Mouse (Mus musculus) neural tube, embryonic 13.5 days (tissue): ENCODE measurements at regions not wholly inside any gene's neighbourhood (a gene's known extent, or its start where the extent isn't known, plus 50 kb on each side); places are given as distances from the start of the nearest gene placed in this dataset.

Source experiments
- ATAC-seq: fragments of 200-750 bp; cut with Nextera tagmentation; 2 replicates; pipeline ENCODE4 v1.8.0; 2017; ENCODE audit warnings: low read depth, mild to moderate bottlenecking, moderate TSS enrichment, moderate library complexity
- H3K27ac ChIP-seq: fragments of 300-500 bp; sonication (generic); replicated peaks from 2 replicates; pipeline ENCODE4 v1.5.1; 2015; ENCODE audit warnings: moderate library complexity, mild to moderate bottlenecking, inconsistent platforms
- H3K27me3 ChIP-seq: fragments of 300-500 bp; sonication (generic); 2 replicates; pipeline ENCODE4 v1.6.1; 2015; ENCODE audit warnings: mild to moderate bottlenecking, inconsistent platforms
- H3K36me3 ChIP-seq: fragments of 300-500 bp; sonication (generic); 2 replicates; pipeline ENCODE4 v1.6.1; 2015; ENCODE audit warnings: mild to moderate bottlenecking, inconsistent platforms
- H3K4me1 ChIP-seq: fragments of 300-500 bp; sonication (generic); replicated peaks from 2 replicates; pipeline ENCODE4 v1.6.1; 2015; ENCODE audit warnings: inconsistent platforms
- H3K4me2 ChIP-seq: fragments of 300-500 bp; sonication (generic); 2 replicates; pipeline ENCODE4 v1.6.1; 2015; ENCODE audit warnings: inconsistent platforms, mild to moderate bottlenecking, moderate library complexity
- H3K4me3 ChIP-seq: fragments of 300-500 bp; sonication (generic); 2 replicates; pipeline ENCODE4 v1.5.1; 2015; ENCODE audit warnings: mild to moderate bottlenecking, inconsistent platforms
- H3K9ac ChIP-seq: fragments of 300-500 bp; sonication (generic); 2 replicates; pipeline ENCODE4 v1.6.1; 2015; ENCODE audit warnings: moderate library complexity, mild to moderate bottlenecking, inconsistent platforms
- H3K9me3 ChIP-seq: fragments of 300-500 bp; sonication (generic); 2 replicates; pipeline ENCODE4 v1.6.1; 2016; ENCODE audit warnings: inconsistent platforms
- WGBS: fragments of 180-500 bp; shearing (Covaris S2); methylation state at CpG from one replicate; pipeline ENCODE4 v1.1.7; 2015; 5-methylcytosine and 5-hydroxymethylcytosine counted together

DNA sequence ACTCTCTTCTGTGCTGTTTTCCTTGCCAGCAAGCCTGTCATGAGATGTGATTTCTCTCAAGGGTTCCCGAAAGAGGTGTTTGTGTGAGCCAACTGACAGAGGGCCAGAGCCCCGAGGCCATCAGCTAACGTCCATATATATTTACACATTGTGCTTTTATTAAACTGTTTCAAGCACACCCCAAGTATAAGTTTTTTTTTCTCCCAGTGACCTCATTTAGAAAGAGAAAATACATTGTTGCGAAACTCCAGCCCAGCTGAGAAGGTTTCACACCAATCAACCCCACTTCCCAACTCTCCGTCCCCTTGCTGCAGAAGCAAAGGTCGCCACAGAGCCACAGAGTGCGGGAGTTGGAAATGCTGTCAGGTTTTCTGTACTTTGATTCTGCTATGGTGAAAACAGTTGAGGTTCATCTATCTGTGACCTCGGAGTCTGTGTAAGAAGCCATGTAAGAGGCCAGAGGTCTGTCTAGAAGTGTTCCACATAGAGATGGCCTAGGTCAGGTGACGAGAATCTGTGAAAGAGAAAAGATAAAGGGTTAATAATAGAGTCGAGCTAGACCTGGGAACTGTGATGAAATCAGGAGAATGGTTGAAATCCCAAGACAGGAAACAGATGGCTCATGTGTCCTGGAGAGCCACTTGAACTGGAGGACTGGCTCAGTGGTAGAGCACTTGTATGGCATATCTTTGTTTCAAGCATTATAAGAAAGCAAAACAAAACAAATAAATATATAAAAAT is 270.6 kb upstream of the Xrcc4 start:
- Histone ChIP-seq H3K27ac (no peak overlapping the region), H3K4me1 (peaks cover 9% of the 10 kb centered on the region; the same call in 1 of the 2 replicates), H3K4me2 (no peak overlapping the region), H3K36me3 (no peaks in the 10 kb centered on the region), H3K9ac (no peak overlapping the region), H3K9me3 (no peaks in the 10 kb centered on the region), H3K27me3 (no peaks in the 10 kb centered on the region), H3K4me3 (no peak overlapping the region)
- no peak for ATAC-seq
- 75% methylated on average over 10 of the region's 10 CpGs for whole genome bisulfite sequencing

DNA sequence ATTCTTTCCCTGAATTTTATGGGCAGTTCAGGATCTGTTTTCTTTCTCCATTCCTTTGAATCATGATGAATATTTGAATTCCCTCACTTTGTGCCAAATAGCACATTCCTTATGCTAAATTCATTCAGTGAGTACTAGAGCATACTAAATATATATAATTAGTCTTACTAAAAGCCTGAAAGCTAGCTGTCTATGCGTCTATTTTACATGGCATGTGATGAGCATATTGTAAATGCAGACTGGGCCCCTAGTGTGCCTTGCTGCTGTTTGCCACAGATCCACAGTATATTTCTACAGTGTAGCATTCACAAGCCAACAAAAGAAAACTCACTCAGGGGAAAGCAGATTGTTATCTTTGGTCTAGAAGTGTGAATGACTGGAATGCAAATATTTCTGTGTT is 268.7 kb upstream of the Xrcc4 start:
- no peak overlapping the region for H3K27ac ChIP-seq
- 45% methylated on average over 1 of the region's 1 CpGs for WGBS
- no peaks in the 10 kb centered on the region for H3K36me3 ChIP-seq
- H3K9ac ChIP-seq, result no peak overlapping the region
- peaks cover 9% of the 10 kb centered on the region; the same call in 1 of the 2 replicates for H3K4me1 ChIP-seq
- H3K4me3 ChIP-seq, result no peak overlapping the region
- no peaks in the 10 kb centered on the region for H3K9me3 ChIP-seq
- H3K4me2 ChIP-seq, result no peak overlapping the region
- no peak for ATAC-seq
- H3K27me3 ChIP-seq, result no peaks in the 10 kb centered on the region

DNA sequence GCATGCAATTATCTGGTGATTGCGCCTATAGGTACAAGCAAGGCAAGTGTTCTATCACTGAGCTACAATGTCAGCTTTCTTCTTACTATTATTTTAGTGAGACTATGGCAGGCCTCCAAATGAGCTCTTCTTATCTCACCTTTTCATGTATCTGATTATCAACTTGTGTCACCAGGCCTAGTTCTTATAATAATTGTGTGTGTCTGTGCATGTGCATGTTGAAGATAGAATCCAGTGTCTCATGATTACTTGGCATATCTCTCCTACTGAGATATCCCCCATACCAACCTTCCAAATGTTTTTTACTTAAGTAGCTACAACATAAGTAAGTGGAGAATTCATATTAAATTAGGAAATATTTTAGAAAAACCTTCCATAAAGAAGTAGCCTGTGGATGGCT is 266.2 kb upstream of the Xrcc4 start:
- H3K4me1 ChIP-seq, result peaks cover 9% of the 10 kb centered on the region; the same call in 1 of the 2 replicates
- 100% methylated on average over 1 of the region's 1 CpGs for WGBS
- ATAC-seq, result no peak
- H3K9me3 ChIP-seq, result no peaks in the 10 kb centered on the region
- no peaks in the 10 kb centered on the region for H3K36me3 ChIP-seq
- no peak overlapping the region for H3K27ac ChIP-seq
- H3K4me3 ChIP-seq, result no peak overlapping the region
- no peak overlapping the region for H3K4me2 ChIP-seq
- no peaks in the 10 kb centered on the region for H3K27me3 ChIP-seq
- H3K9ac ChIP-seq, result no peak overlapping the region

DNA sequence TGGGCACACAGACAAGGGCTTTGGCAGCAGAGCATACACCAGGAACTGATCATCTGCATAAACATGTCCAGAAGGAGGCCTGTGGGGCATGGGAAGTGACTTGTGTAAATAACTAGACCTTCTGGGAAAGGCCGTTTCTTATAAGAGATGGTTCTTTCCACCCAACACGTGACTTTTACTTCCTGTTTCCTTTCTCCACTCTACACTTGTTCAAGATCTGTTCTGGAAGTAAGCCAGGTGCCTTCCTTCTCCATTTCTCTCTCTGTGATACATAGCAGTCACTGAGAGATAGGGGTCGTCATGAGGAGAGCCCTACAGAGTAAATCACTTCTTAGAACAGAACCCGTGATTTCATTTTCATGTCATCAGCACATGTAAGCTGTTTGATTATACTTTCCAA is 253.4 kb upstream of the Xrcc4 start:
- 80% methylated on average over 4 of the region's 4 CpGs for WGBS
- Histone ChIP-seq H3K36me3 (no peaks in the 10 kb centered on the region), H3K9me3 (no peaks in the 10 kb centered on the region), H3K4me1 (no peaks in the 10 kb centered on the region), H3K27ac (no peak overlapping the region), H3K9ac (no peak overlapping the region), H3K27me3 (no peaks in the 10 kb centered on the region), H3K4me3 (no peak overlapping the region), H3K4me2 (no peak overlapping the region)
- ATAC-seq, result no peak

DNA sequence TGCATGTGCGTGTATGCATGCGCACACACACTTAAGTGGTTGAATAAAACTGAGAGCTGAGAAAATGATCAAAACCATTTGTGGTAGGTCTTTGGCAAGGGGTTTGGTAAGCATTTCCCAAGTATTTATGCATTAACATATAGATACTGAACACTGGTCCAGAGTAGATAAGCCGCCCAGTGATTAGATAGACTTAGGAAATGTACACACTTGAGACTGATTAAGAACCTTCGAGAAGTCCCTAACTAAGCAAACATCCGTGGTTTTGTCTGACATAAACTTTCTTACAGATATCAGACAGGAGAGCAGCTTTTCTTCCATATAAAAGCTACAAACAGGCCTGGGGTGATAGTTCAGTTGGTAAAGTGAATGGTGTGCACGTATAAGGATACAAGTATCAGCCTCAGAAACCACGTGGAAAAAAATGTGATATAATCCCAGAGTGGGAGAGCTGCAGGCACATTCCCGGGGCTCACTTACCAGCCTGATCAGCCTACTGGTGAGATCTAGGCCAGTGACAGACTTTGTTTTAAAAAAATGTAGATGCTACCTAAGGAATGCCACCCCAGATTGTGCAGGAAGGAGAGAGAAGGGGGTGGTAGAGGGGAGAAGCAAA is 252.3 kb upstream of the Xrcc4 start:
- Histone ChIP-seq H3K9ac (no peak overlapping the region), H3K36me3 (no peaks in the 10 kb centered on the region), H3K4me1 (no peaks in the 10 kb centered on the region), H3K4me3 (no peak overlapping the region), H3K27ac (no peak overlapping the region), H3K27me3 (no peaks in the 10 kb centered on the region), H3K9me3 (no peaks in the 10 kb centered on the region), H3K4me2 (no peak overlapping the region)
- 87% methylated on average over 8 of the region's 8 CpGs for WGBS
- no peak for ATAC-seq

DNA sequence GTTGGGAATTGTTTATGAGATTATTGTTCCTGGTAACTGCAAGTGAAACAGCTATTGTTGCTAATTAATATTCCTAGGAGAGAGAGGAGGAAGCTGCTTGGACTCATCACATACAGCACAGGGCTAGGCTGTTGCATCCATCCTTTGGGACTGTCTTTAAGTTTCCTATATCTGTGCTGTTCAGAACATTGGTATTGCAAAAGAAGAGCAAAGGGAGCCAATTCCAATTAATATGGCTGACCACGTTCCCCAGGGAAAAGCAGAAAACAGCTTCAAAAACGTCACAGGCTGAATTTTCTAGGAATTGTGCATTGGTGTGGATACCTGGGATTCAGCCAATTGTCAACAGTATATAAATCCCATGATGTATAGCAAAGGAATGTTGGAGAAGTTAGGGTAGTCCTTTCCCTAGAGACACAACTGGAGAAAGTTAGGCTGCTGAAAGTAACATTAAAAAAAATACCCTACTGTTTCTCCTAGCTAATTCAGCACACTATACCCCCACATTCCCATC is 251.3 kb upstream of the Xrcc4 start:
- Histone ChIP-seq H3K9me3 (no peaks in the 10 kb centered on the region), H3K27ac (no peak overlapping the region), H3K4me3 (no peak overlapping the region), H3K9ac (no peak overlapping the region), H3K4me2 (no peak overlapping the region), H3K36me3 (no peaks in the 10 kb centered on the region), H3K4me1 (no peaks in the 10 kb centered on the region), H3K27me3 (no peaks in the 10 kb centered on the region)
- no peak for ATAC-seq
- 74% methylated on average over 2 of the region's 2 CpGs for WGBS

DNA sequence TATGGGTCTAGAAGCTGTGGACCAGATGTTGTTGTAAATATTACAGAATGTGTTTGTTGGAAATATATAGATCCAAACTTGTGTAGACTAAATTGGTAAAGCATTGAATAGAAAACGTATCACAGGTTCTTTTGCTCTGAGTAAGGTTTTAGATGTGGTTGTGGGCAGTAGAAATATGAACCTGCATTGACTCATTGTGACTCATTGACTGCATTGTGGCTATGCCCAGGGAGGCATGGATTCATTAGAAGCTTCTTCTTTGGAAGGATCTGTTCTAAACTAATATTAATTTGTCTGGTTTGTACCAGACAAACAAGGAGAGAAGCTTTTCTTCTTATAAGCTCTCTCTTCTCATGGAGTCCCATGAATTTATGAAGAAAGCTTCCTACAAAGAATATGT is 248.2 kb upstream of the Xrcc4 start:
- no peaks in the 10 kb centered on the region for H3K27me3 ChIP-seq
- WGBS, result 91% methylated on average over 1 of the region's 1 CpGs
- H3K27ac ChIP-seq, result no peak overlapping the region
- no peak for ATAC-seq
- H3K36me3 ChIP-seq, result no peaks in the 10 kb centered on the region
- H3K9ac ChIP-seq, result no peak overlapping the region
- 0 out of 2 replicates have a peak, but pooled peaks cover 3% of the 10 kb centered on the region for H3K4me1 ChIP-seq
- H3K4me3 ChIP-seq, result no peak overlapping the region
- H3K9me3 ChIP-seq, result no peaks in the 10 kb centered on the region
- H3K4me2 ChIP-seq, result no peak overlapping the region

DNA sequence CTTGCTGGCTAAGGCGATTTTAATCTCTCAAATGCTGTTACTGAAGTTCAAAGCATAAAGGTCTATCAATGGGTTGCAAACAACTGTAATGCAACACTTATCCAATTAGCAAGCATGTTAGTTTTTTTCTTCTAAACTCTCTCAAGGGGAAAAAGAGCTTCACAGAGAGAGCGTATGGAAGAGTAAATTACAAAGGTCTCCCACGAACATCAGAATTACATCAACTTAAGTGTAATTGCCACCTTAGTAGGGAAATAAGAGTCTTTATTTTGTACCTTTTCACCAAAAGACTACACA is 246.3 kb upstream of the Xrcc4 start:
- WGBS, result 67% methylated on average over 3 of the region's 3 CpGs
- Histone ChIP-seq H3K9ac (no peak overlapping the region), H3K4me2 (no peak overlapping the region), H3K36me3 (no peaks in the 10 kb centered on the region), H3K27ac (no peak overlapping the region), H3K4me1 (0 out of 2 replicates have a peak, but pooled peaks cover 3% of the 10 kb centered on the region), H3K4me3 (no peak overlapping the region), H3K27me3 (no peaks in the 10 kb centered on the region), H3K9me3 (no peaks in the 10 kb centered on the region)
- ATAC-seq, result no peak

DNA sequence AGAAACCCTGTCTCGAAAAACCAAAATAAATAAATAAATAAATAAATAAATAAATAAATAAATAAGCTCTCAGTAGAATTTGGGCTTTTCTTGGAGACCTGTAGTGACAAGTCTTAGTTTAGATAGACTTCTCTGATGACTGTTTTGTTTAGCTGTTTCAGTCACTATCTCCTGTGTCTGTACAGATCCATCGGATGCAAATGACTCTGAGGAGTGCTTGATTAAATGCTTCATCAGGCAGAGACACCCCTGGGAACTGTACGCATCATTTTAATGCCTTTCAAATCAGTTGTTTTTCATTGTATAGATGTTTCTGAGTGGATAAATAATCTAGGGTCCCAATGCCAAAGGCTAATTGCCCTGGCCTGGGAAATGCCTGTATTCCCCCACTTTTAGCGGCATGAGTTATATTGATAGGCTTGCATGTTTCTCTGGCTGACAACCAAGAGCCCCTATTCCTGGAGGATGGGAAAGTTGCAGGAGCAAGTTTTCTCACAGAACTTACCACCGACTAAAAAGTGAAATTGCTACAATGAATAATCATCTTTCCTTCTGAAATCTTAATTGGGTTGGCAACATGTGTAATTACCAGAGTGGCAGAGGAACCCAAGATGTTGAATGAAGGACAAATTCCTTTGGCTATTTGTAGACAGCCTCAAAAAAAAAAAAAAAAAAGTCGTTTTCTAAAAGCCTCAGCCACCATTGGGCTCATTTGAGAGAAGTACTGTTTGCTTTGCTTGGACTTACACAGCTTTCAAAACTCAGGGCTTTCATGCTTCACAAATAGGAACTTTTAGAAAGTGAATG is 245.7 kb upstream of the Xrcc4 start:
- Histone ChIP-seq H3K27ac (no peak overlapping the region), H3K27me3 (no peaks in the 10 kb centered on the region), H3K4me1 (0 out of 2 replicates have a peak, but pooled peaks cover 3% of the 10 kb centered on the region), H3K36me3 (no peaks in the 10 kb centered on the region), H3K9ac (no peak overlapping the region), H3K9me3 (no peaks in the 10 kb centered on the region), H3K4me2 (no peak overlapping the region), H3K4me3 (no peak overlapping the region)
- 59% methylated on average over 6 of the region's 6 CpGs for WGBS
- no peak for ATAC-seq

DNA sequence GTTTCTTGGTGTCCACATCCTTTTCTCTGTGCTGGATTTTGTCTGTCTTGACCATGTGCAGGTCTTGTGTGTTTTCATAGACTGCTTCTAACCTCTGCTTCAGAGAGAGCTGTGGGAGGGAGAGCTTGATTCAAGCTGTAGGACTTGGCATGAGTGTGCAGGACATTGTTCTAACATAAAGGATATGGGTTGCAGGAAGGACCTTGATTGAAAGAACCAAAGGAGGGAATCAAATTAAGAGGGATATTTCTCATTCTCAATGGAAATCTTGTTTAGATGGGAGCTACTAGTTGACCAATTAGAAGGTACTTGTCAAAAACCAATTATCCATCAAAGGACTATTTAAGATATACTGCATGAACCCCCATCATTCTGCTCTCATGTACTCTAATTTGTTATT is 244.9 kb upstream of the Xrcc4 start:
- Histone ChIP-seq H3K27me3 (no peaks in the 10 kb centered on the region), H3K4me2 (no peak overlapping the region)
- ATAC-seq, result no peak

DNA sequence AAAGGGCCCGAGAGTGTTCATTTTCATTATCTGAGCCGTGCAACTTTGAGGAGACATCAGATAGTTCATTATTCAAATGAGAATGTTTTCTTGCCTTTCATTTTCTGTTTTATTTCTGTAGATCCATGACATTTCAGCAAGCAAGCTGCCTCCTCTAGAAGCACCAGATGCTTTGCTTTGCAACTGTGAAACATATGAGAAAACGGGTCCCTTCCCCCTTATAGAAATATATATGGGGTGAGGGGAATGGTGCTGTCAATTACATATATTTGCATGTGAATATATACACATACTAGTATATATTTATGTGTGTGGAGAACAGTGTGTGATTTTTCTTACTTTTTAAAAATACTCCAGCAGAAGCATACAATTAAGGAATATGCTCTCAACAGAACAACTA is 235.8 kb upstream of the Xrcc4 start:
- Histone ChIP-seq H3K4me2 (no peak overlapping the region), H3K4me3 (no peak overlapping the region), H3K9me3 (no peaks in the 10 kb centered on the region), H3K9ac (no peak overlapping the region), H3K4me1 (no peaks in the 10 kb centered on the region), H3K27me3 (no peaks in the 10 kb centered on the region), H3K27ac (no peak overlapping the region), H3K36me3 (no peaks in the 10 kb centered on the region)
- ATAC-seq, result no peak
- WGBS, result 82% methylated on average over 3 of the region's 3 CpGs

More for the DNA sequence above, 244.9 kb upstream of the Xrcc4 start:
- no peaks in the 10 kb centered on the region for H3K9me3 ChIP-seq
- H3K36me3 ChIP-seq, result no peaks in the 10 kb centered on the region
- H3K27ac ChIP-seq, result no peak overlapping the region
- H3K4me1 ChIP-seq, result 0 out of 2 replicates have a peak, but pooled peaks cover 3% of the 10 kb centered on the region
- H3K9ac ChIP-seq, result no peak overlapping the region
- no peak overlapping the region for H3K4me3 ChIP-seq

DNA sequence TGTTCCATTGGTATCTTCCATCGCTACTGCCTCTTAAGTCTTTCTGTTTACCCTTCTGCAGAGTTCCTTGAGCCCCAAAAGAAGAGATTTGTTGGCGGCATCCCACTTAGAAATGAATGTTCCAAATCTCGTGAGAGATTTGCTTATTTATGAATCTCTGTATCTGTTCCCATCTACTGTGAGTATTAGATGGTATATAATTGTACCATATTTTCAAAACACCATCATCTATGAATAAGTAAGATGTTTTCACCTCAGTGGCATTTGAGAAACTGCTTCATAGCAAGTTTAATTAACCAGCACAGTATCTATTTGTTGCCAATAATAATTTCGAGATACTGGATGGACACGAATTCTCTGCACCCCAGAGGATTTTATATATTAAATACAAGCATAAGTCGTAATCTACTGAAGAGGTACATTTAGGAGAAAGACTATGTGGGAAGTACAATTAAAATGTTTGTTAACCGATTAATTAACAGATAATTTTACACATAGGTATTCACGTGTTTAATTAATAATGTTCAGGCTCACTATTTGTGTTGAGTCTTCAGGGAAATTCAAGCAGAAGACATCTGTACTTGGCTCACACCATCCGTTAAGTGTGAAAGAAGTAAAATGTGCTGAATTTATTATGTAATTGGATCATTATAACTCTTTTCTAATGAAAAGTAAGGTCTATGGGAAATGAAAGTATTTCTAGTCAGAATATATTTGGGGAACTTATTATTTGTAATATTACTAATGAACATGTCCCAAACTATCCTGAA is 224.0 kb upstream of the Xrcc4 start:
- Histone ChIP-seq H3K9me3 (no peaks in the 10 kb centered on the region), H3K27ac (no peak overlapping the region), H3K4me1 (no peaks in the 10 kb centered on the region), H3K27me3 (no peaks in the 10 kb centered on the region), H3K4me2 (no peak overlapping the region), H3K9ac (no peak overlapping the region), H3K4me3 (no peak overlapping the region), H3K36me3 (no peaks in the 10 kb centered on the region)
- no peak for ATAC-seq
- 85% methylated on average over 9 of the region's 9 CpGs for WGBS
